Mouse (Mus musculus): ENCODE data around the gene Pde6b. TPM values are rescaled to one million over a fixed set of nuclear protein-coding genes. Genes with fewer than 3 reads are reported as not detected.

The Pde6b gene
- polyA plus RNA-seq, 2 experiments from 2014 or later = 0.61 to 1.2 TPM

GRCm38 (mm10) chr5:108465131-108465891 lies 77.1 kb downstream of the Pde6b start:
- ATAC-seq = no peak

DNA sequence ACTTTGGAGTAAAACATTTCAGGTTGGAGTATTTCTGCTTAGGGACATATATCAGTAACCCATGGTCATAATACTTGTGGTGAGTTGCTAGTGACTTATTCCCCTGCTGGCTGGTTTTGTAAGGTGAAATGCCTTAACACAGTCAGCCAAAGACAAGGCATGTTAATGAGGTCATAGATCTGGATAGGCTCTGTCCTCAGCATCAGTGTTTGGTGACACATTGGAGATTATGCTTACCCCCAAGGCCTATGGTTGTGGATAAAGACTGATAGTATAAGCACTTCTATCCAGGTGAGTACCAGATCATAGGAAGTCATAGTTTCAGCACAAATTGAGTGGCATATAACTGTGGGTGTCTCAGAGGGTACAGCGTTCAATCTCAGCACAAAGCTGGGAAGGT lies 78.5 kb downstream of the Pde6b start:
- no peak for ATAC-seq

GRCm38 (mm10) chr5:108469617-108470016 lies 81.4 kb downstream of the Pde6b start:
- ATAC-seq = no peak

DNA sequence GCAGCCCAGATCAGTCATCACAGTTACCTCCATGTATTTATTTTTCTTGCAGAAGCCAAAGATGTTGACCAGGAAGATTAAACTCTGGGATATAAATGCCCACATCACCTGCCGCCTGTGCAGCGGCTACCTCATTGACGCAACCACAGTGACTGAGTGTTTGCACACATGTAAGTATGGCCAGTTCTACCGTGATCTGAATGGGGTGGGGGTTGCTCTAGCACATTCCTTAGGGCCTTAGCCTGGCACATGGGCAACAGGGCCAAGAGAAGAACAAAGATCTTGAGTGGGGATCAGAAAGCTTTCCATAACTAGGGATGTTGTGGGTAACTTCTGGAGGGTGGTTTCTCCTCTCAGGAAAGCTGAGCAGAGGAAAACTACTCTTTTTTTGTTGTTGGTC lies 85.5 kb downstream of the Pde6b start:
- ATAC-seq = no peak

GRCm38 (mm10) chr5:108475977-108476376 lies 87.8 kb downstream of the Pde6b start:
- ATAC-seq = no peak

Other genes starting within 250 kb of the Pde6b start
- 10 to 100 TPM; 33.6 to 37.4 TPM for gene Dr1, start 119.5 kb upstream of the Pde6b start, polyA plus RNA-seq (2017; shearing (Covaris generic))
- 1 to 10 TPM; 3.0 to 3.7 TPM for gene Pigg, start 75.8 kb upstream of the Pde6b start, polyA plus RNA-seq (2017; shearing (Covaris generic))
- not detected for gene Gm42517, start 20.5 kb upstream of the Pde6b start, polyA plus RNA-seq (2017; shearing (Covaris generic))
- gene Atp5k, start 46.1 kb downstream of the Pde6b start, polyA plus RNA-seq (2017; shearing (Covaris generic)) = 100 to 1,000 TPM; 209 to 291 TPM
- gene Mfsd7a, start 60.5 kb downstream of the Pde6b start, polyA plus RNA-seq (2017; shearing (Covaris generic)) = not detected
- 1 to 10 TPM; 3.4 to 4.2 TPM for gene Pcgf3, start 72.8 kb downstream of the Pde6b start, polyA plus RNA-seq (2017; shearing (Covaris generic))
- not detected for gene Cplx1, start 161.6 kb downstream of the Pde6b start, polyA plus RNA-seq (2017; shearing (Covaris generic))
- gene Gak, start 241.4 kb downstream of the Pde6b start, polyA plus RNA-seq (2017; shearing (Covaris generic)) = 10 to 100 TPM; 66.0 to 73.0 TPM
- 10 to 100 TPM; 36.5 to 39.2 TPM for gene Tmem175, start 241.4 kb downstream of the Pde6b start, polyA plus RNA-seq (2017; shearing (Covaris generic))